Mouse (Mus musculus): Measurements from ENCODE around the gene Foxl2.

- TF ChIP-seq CTCF (IDR thresholded peaks at IDR 0.05; ENCODE audit: low read depth) (no peak), EP300 (IDR thresholded peaks at IDR 0.05; ENCODE audit: low read depth) (no peak)
Observed at GRCm38 (mm10) chr9:98976081-98976480, 21.0 kb downstream of the Foxl2 start.

Measured in liver, embryonic 14.5 days (tissue).